ENCODE assay signal across 10 mouse cellular contexts in the genomic region with DNA sequence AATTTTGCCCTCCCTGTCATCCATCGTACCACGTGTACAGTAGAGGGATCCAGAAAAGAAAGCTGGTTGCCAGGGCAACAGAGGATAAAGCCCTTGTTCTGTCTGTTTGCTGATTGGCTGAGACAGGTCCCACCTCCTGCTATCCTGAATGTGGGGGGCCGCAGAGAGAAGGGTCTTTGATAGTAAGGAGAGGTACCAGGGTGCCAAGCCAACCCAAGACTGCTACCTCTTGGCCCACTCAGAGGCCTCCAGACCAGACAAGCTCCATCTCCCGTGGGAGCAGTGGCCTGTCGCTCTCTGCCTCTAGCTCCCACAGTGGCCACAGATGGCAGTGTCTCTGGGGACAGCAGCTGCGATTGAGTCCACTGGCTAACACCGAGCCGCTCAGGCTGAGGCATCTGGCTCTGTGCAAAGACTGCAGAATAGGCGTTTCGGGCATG. TPM values are rescaled to one million over a fixed set of nuclear protein-coding genes. Genes with fewer than 3 reads are reported as not detected.
A peak's percentile ranks its signal among the peaks of the same experiment; 100 is the strongest.
DNase-seq lines count a peak whose midpoint lies in the region; ATAC-seq and TF ChIP-seq lines count a peak whose summit lies in the region.
"Had no signal": no experiment of that assay in that cellular context is flagged by ENCODE, and none has a peak within 500 bp of the region (broad histone marks: within the 10 kb centered on the region; RNA-seq: fewer than 3 reads in every experiment).

No protein-coding gene starts in this region.

- no peak for TF ChIP-seq CTCF in lung, embryonic 14.5 days (IDR thresholded peaks at IDR 0.05; ENCODE audit: low read depth)
- peak; percentile 71 for TF ChIP-seq CTCF in forebrain, postnatal 0 days (IDR thresholded peaks at IDR 0.05; ENCODE audit: low read depth)
- peak; percentile 50 for TF ChIP-seq CTCF in left cerebral cortex, adult 2 months (IDR thresholded peaks at IDR 0.05)

- intact Hi-C loops in left cerebral cortex, adult 2 months (cut with DNase I) = no loop called here

- no peak for DNase-seq in lung, embryonic 14.5 days
- no peak for DNase-seq in lung, postnatal 25 days (ENCODE audit: low spot score)
- DNase-seq in forebrain, postnatal 0 days = peak; percentile 94
- peak; percentile 72 to 83 for DNase-seq in left cerebral cortex, adult 2 months (ENCODE audit: extremely low spot score in 1 of 2, low spot score in 2 of 2)
- peak; percentile 56 for DNase-seq in retina, adult 2 months (ENCODE audit: low read depth, low spot score)
- DNase-seq in thymus, postnatal 14 days = no peak
- DNase-seq in adrenal gland, adult 8-10 months = no peak
- no peak for DNase-seq in urinary bladder, postnatal 10 days (ENCODE audit: low spot score)

- H3K27me3 ChIP-seq in lung, embryonic 14.5 days (ENCODE audit: insufficient read depth, low read length) = no peaks in the 10 kb centered on the region
- H3K27me3 ChIP-seq in forebrain, postnatal 0 days (ENCODE audit: insufficient read depth, low read length) = no peaks in the 10 kb centered on the region

- ATAC-seq in lung, embryonic 14.5 days (ENCODE audit: insufficient read depth) = 0 out of 2 replicates have a peak, but pooled peaks have one; percentile 11
- peak; percentile 97 for ATAC-seq in forebrain, postnatal 0 days

- no peaks in the 10 kb centered on the region for H3K9me3 ChIP-seq in lung, embryonic 14.5 days (ENCODE audit: low read depth, low read length)
- no peaks in the 10 kb centered on the region for H3K9me3 ChIP-seq in forebrain, postnatal 0 days (ENCODE audit: low read length)
- H3K9me3 ChIP-seq: heart, embryonic 15.5 days had no signal

- no peak overlapping the region for H3K27ac ChIP-seq in lung, embryonic 14.5 days (ENCODE audit: low read depth)
- H3K27ac ChIP-seq in forebrain, postnatal 0 days (ENCODE audit: low read depth, low read length) = peak overlapping the region; percentile 91
- peak overlapping the region; percentile 98 for H3K27ac ChIP-seq in left cerebral cortex, adult 2 months
- H3K27ac ChIP-seq: heart, embryonic 15.5 days had no signal

- WGBS in lung, embryonic 14.5 days = 26% methylated on average over 10 of the region's 10 CpGs
- 4% methylated on average over 10 of the region's 10 CpGs for WGBS in forebrain, postnatal 0 days

- no peak overlapping the region; the same call in 1 of the 2 replicates for H3K9ac ChIP-seq in lung, embryonic 14.5 days
- H3K9ac ChIP-seq in forebrain, postnatal 0 days = peak overlapping the region; percentile 76
- H3K9ac ChIP-seq: heart, embryonic 15.5 days had no signal

- no peaks in the 10 kb centered on the region for H3K36me3 ChIP-seq in lung, embryonic 14.5 days (ENCODE audit: insufficient read depth)
- H3K36me3 ChIP-seq in forebrain, postnatal 0 days (ENCODE audit: insufficient read depth) = 0 out of 2 replicates have a peak, but pooled peaks cover 8% of the 10 kb centered on the region
- H3K36me3 ChIP-seq: heart, embryonic 15.5 days had no signal

- H3K4me2 ChIP-seq in lung, embryonic 14.5 days = no peak overlapping the region
- H3K4me2 ChIP-seq in forebrain, postnatal 0 days (ENCODE audit: low read depth) = peak overlapping the region; percentile 66
- H3K4me2 ChIP-seq: heart, embryonic 15.5 days had no signal

- no peak overlapping the region for H3K4me3 ChIP-seq in lung, embryonic 14.5 days (ENCODE audit: low read depth, low read length)
- peak overlapping the region; percentile 53 for H3K4me3 ChIP-seq in forebrain, postnatal 0 days (ENCODE audit: low read depth, low read length)
- H3K4me3 ChIP-seq in left cerebral cortex, adult 2 months = peak overlapping the region; percentile 56
- H3K4me3 ChIP-seq: heart, embryonic 15.5 days had no signal

- no peaks in the 10 kb centered on the region for H3K4me1 ChIP-seq in lung, embryonic 14.5 days (ENCODE audit: insufficient read depth)
- peaks cover 19% of the 10 kb centered on the region for H3K4me1 ChIP-seq in forebrain, postnatal 0 days (ENCODE audit: insufficient read depth)

RNA-seq across cellular contexts. Expression of gene 1500009C09Rik, which starts 3.8 kb away (rescaled TPM):
- polyA plus RNA-seq in lung, embryonic 14.5 days (2014; fragmentation: Nextera tagmentation; extraction: Ambion mirVana) = not detected in 2 replicates
- total RNA-seq in forebrain, postnatal 0 days (2014; rRNA removed) = 119 and 139 TPM in 2 replicates
- polyA plus RNA-seq in forebrain, postnatal 0 days (2015; fragmentation: Nextera tagmentation; extraction: Ambion mirVana) = 12.5 and 15.6 TPM in 2 replicates
- total RNA-seq in left cerebral cortex, adult 2 months (2021) = 100 to 1,000 TPM in 1 of 2 experiments, 10 to 100 TPM in 1; 96.5 to 102 TPM
- total RNA-seq in adrenal gland, adult 8-10 months (2022) = under 1 TPM; 0.35 to 0.62 (median 0.39) TPM
- polyA plus RNA-seq: heart, embryonic 15.5 days had no signal

RNA-seq across cellular contexts. Expression of gene Cenpm, which starts 11.4 kb away (rescaled TPM):
- 86.9 and 88.1 TPM in 2 replicates for polyA plus RNA-seq in lung, embryonic 14.5 days (2014; fragmentation: Nextera tagmentation; extraction: Ambion mirVana)
- total RNA-seq in forebrain, postnatal 0 days (2014; rRNA removed) = 8.9 and 10.0 TPM in 2 replicates
- polyA plus RNA-seq in forebrain, postnatal 0 days (2015; fragmentation: Nextera tagmentation; extraction: Ambion mirVana) = 16.5 and 18.7 TPM in 2 replicates
- total RNA-seq in left cerebral cortex, adult 2 months (2021) = 1 to 10 TPM; 3.1 to 4.8 TPM
- 1 to 10 TPM in 3 of 4 experiments, under 1 TPM in 1; 0.87 to 3.8 (median 1.8) TPM for total RNA-seq in adrenal gland, adult 8-10 months (2022)

RNA-seq across cellular contexts. Expression of gene Sept3, which starts 18.7 kb away (rescaled TPM):
- polyA plus RNA-seq in lung, embryonic 14.5 days (2014; fragmentation: Nextera tagmentation; extraction: Ambion mirVana) = 8.1 and 8.7 TPM in 2 replicates
- 550 and 602 TPM in 2 replicates for total RNA-seq in forebrain, postnatal 0 days (2014; rRNA removed)
- polyA plus RNA-seq in forebrain, postnatal 0 days (2015; fragmentation: Nextera tagmentation; extraction: Ambion mirVana) = 400 and 449 TPM in 2 replicates
- total RNA-seq in left cerebral cortex, adult 2 months (2021) = 100 to 1,000 TPM; 489 to 520 TPM
- total RNA-seq in adrenal gland, adult 8-10 months (2022) = 1 to 10 TPM; 3.0 to 6.9 (median 3.5) TPM

RNA-seq across cellular contexts. Expression of gene Tnfrsf13c, which starts 31.8 kb away (rescaled TPM):
- 0.22 TPM in 1 of 2 replicates, not detected in the other for polyA plus RNA-seq in lung, embryonic 14.5 days (2014; fragmentation: Nextera tagmentation; extraction: Ambion mirVana)
- total RNA-seq in forebrain, postnatal 0 days (2014; rRNA removed) = 0.24 and 0.62 TPM in 2 replicates
- 0.44 and 0.47 TPM in 2 replicates for polyA plus RNA-seq in forebrain, postnatal 0 days (2015; fragmentation: Nextera tagmentation; extraction: Ambion mirVana)
- under 1 TPM; 0.29 to 0.47 TPM for total RNA-seq in left cerebral cortex, adult 2 months (2021)
- total RNA-seq in adrenal gland, adult 8-10 months (2022) = under 1 TPM in 2 of 4 experiments, not detected in 2; 0.45 to 0.92 TPM
- polyA plus RNA-seq: heart, embryonic 15.5 days had no signal

RNA-seq across cellular contexts. Expression of gene Wbp2nl, which starts 42.8 kb away (rescaled TPM):
- polyA plus RNA-seq in lung, embryonic 14.5 days (2014; fragmentation: Nextera tagmentation; extraction: Ambion mirVana) = 0.42 and 0.57 TPM in 2 replicates
- total RNA-seq in forebrain, postnatal 0 days (2014; rRNA removed) = 0.38 and 1.00 TPM in 2 replicates
- polyA plus RNA-seq in forebrain, postnatal 0 days (2015; fragmentation: Nextera tagmentation; extraction: Ambion mirVana) = 0.42 and 0.59 TPM in 2 replicates
- total RNA-seq in left cerebral cortex, adult 2 months (2021) = not detected
- total RNA-seq in adrenal gland, adult 8-10 months (2022) = not detected
- polyA plus RNA-seq: small intestine, adult 2 months had no signal

Comparison
In these comparisons a context has a peak if more than half of its experiments do, and no peak if none do; other contexts are left out.
1. DNase-seq: peak in forebrain, postnatal 0 days (single experiment), left cerebral cortex, adult 2 months (2 of 2) and retina, adult 2 months (single experiment); none in lung, embryonic 14.5 days (single experiment), lung, postnatal 25 days (single experiment), thymus, postnatal 14 days (single experiment), adrenal gland, adult 8-10 months (single experiment) and urinary bladder, postnatal 10 days (single experiment).
2. RNA of gene 1500009C09Rik, which starts 3.8 kb away (total RNA-seq): 119 to 139 TPM in forebrain, postnatal 0 days and 96.5 to 102 TPM in left cerebral cortex, adult 2 months; 0.35 to 0.62 TPM in adrenal gland, adult 8-10 months; every median in the first group is over 10 times any median in the second.
3. RNA of gene Sept3, which starts 18.7 kb away (total RNA-seq): 550 to 602 TPM in forebrain, postnatal 0 days and 489 to 520 TPM in left cerebral cortex, adult 2 months; 3.0 to 6.9 TPM in adrenal gland, adult 8-10 months; every median in the first group is over 10 times any median in the second.